Mouse (Mus musculus): ENCODE measurements around the gene Adtrp. TPM values are rescaled to one million over a fixed set of nuclear protein-coding genes. Genes with fewer than 3 reads are reported as not detected.

The Adtrp gene
- total RNA-seq, 2 experiments from 2014 or later, result not detected

- H3K4me3 ChIP-seq, result no peak overlapping the region
- TF ChIP-seq CTCF (conservative IDR thresholded peaks at IDR 0.05), result no peak
- peak in 1 of 2 experiments; percentile 15 for DNase-seq (ENCODE audit: low spot score in 2 of 2)
- peak overlapping the region; percentile 55 for H3K27ac ChIP-seq
Observed at GRCm38 (mm10) chr13:41787863-41788536, 59.5 kb downstream of the Adtrp start.

- DNase-seq (ENCODE audit: low spot score in 2 of 2), result no peak
- H3K4me3 ChIP-seq, result no peak overlapping the region
- H3K27ac ChIP-seq, result no peak overlapping the region
- no peak for TF ChIP-seq CTCF (conservative IDR thresholded peaks at IDR 0.05)
Observed at GRCm38 (mm10) chr13:41786640-41787039, 60.8 kb downstream of the Adtrp start.

GRCm38 (mm10) chr13:41784889-41785701 is 62.4 kb downstream of the Adtrp start:
- no peak for DNase-seq (ENCODE audit: low spot score in 2 of 2)
- Histone ChIP-seq H3K27ac (no peak overlapping the region), H3K4me3 (no peak overlapping the region)
- no peak for TF ChIP-seq CTCF (conservative IDR thresholded peaks at IDR 0.05)

- TF ChIP-seq CTCF (conservative IDR thresholded peaks at IDR 0.05), result no peak
- no peak overlapping the region for H3K27ac ChIP-seq
- H3K4me3 ChIP-seq, result no peak overlapping the region
- DNase-seq (ENCODE audit: low spot score in 2 of 2), result no peak
Observed at GRCm38 (mm10) chr13:41780296-41780695, 67.2 kb downstream of the Adtrp start.

GRCm38 (mm10) chr13:41779603-41780180 is 67.8 kb downstream of the Adtrp start:
- no peak for DNase-seq (ENCODE audit: low spot score in 2 of 2)
- no peak for TF ChIP-seq CTCF (conservative IDR thresholded peaks at IDR 0.05)
- H3K27ac ChIP-seq, result no peak overlapping the region
- no peak overlapping the region for H3K4me3 ChIP-seq

GRCm38 (mm10) chr13:41773812-41774376 is 73.6 kb downstream of the Adtrp start:
- DNase-seq (ENCODE audit: low spot score in 2 of 2), result no peak
- H3K4me3 ChIP-seq, result no peak overlapping the region
- H3K27ac ChIP-seq, result no peak overlapping the region
- no peak for TF ChIP-seq CTCF (conservative IDR thresholded peaks at IDR 0.05)

GRCm38 (mm10) chr13:41771061-41771460 is 76.4 kb downstream of the Adtrp start:
- H3K4me3 ChIP-seq, result no peak overlapping the region
- TF ChIP-seq CTCF (conservative IDR thresholded peaks at IDR 0.05), result no peak
- no peak for DNase-seq (ENCODE audit: low spot score in 2 of 2)
- no peak overlapping the region for H3K27ac ChIP-seq

GRCm38 (mm10) chr13:41767941-41768340 is 79.5 kb downstream of the Adtrp start:
- no peak for TF ChIP-seq CTCF (conservative IDR thresholded peaks at IDR 0.05)
- H3K4me3 ChIP-seq, result no peak overlapping the region
- H3K27ac ChIP-seq, result no peak overlapping the region
- no peak for DNase-seq (ENCODE audit: low spot score in 2 of 2)

GRCm38 (mm10) chr13:41761986-41762385 is 85.5 kb downstream of the Adtrp start:
- Histone ChIP-seq H3K27ac (no peak overlapping the region), H3K4me3 (no peak overlapping the region)
- no peak for DNase-seq (ENCODE audit: low spot score in 2 of 2)
- TF ChIP-seq CTCF (conservative IDR thresholded peaks at IDR 0.05), result no peak

- DNase-seq (ENCODE audit: low spot score in 2 of 2), result no peak
- Histone ChIP-seq H3K27ac (no peak overlapping the region), H3K4me3 (no peak overlapping the region)
- TF ChIP-seq CTCF (conservative IDR thresholded peaks at IDR 0.05), result no peak
Observed at GRCm38 (mm10) chr13:41760484-41760883, 87.0 kb downstream of the Adtrp start.

- Histone ChIP-seq H3K27ac (no peak overlapping the region), H3K4me3 (no peak overlapping the region; the same call in 1 of the 2 replicates)
- no peak for TF ChIP-seq CTCF (conservative IDR thresholded peaks at IDR 0.05)
- DNase-seq (ENCODE audit: low spot score in 2 of 2), result peak; percentile 24 to 37
Observed at GRCm38 (mm10) chr13:41758550-41759465, 88.7 kb downstream of the Adtrp start.

GRCm38 (mm10) chr13:41753114-41753513 is 94.4 kb downstream of the Adtrp start:
- TF ChIP-seq CTCF (conservative IDR thresholded peaks at IDR 0.05), result no peak
- Histone ChIP-seq H3K27ac (no peak overlapping the region), H3K4me3 (no peak overlapping the region)
- DNase-seq (ENCODE audit: low spot score in 2 of 2), result no peak
